Mouse (Mus musculus) left cerebral cortex, postnatal 4 days (tissue): ENCODE measurements around the gene Chaf1b. TPM values are rescaled to one million over a fixed set of nuclear protein-coding genes. Genes with fewer than 3 reads are reported as not detected.
A peak's percentile ranks its signal among the peaks of the same experiment; 100 is the strongest.

Source experiments
- DNase-seq: peaks from one replicate; pipeline ENCODE4 v3.0.0-alpha.2; 2022
- intact Hi-C: fragments of 180-260 bp; cut with DNase I; formaldehyde crosslinking; loops from one replicate; pipeline ENCODE4 v1.15.1; 2025
- total RNA-seq, 2 experiments: library from RNA; stranded (reverse); gene quantifications; 2 replicates each; pipeline ENCODE4 v1.2.3; 2021

Chaf1b gene
- total RNA-seq, 2 experiments from 2014 or later = 7.6 to 8.2 TPM

- DNase-seq = peak; percentile 78
- intact Hi-C loops = no loop called here
Observed at GRCm38 (mm10) chr16:93941781-93942567, 58.3 kb downstream of the Chaf1b start.

- intact Hi-C loops = no loop called here
- no peak for DNase-seq
Observed at GRCm38 (mm10) chr16:93942796-93943502, 59.2 kb downstream of the Chaf1b start.

- intact Hi-C loops = no loop called here
- DNase-seq = no peak
Observed at GRCm38 (mm10) chr16:93944301-93944700, 60.6 kb downstream of the Chaf1b start.

GRCm38 (mm10) chr16:93947396-93947795 is 63.7 kb downstream of the Chaf1b start:
- intact Hi-C loops = no loop called here
- DNase-seq = no peak

Other genes starting within 250 kb of the Chaf1b start
- gene Cbr3, start 200.7 kb upstream of the Chaf1b start, total RNA-seq = 1 to 10 TPM; 7.3 to 8.1 TPM
- 10 to 100 TPM; 94.6 to 97.1 TPM for gene Dop1b, start 172.0 kb upstream of the Chaf1b start, total RNA-seq
- gene Morc3, start 51.8 kb upstream of the Chaf1b start, total RNA-seq = 10 to 100 TPM; 38.0 to 45.6 TPM
- gene Cldn14, start 124.9 kb downstream of the Chaf1b start, total RNA-seq = not detected
- gene Sim2, start 201.0 kb downstream of the Chaf1b start, total RNA-seq = under 1 TPM in 1 of 2 experiments, not detected in 1; 0.12 TPM